Mouse (Mus musculus) forelimb bud, embryonic 11.5 days (tissue): ENCODE data around the gene Hs2st1.

Source experiments
- DNase-seq: peaks from one replicate; pipeline ENCODE4 v3.0.0-alpha.2; 2012; ENCODE audit warnings: low read depth, low spot score

Gene Hs2st1

DNA sequence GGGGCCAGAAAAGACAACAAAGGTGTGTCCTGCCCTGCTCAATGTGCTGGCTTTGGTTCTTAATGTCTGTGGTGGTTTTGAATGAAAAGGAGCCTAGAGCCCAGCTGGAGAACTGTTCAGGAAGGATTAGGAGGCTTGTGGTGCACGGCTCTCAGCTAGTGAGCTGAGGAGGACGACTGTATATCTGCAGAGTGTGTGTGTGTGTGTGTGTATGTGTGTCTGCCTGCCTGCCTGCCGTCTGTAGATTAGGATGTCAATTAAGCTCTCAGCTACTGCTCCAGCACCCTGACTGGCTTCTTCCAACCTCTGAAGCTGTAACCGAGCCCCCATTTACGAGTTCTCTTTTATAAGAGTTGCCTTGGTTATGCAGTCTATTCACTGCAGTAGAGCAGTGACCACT lies 62.1 kb downstream of the Hs2st1 start:
- DNase-seq = no peak

DNA sequence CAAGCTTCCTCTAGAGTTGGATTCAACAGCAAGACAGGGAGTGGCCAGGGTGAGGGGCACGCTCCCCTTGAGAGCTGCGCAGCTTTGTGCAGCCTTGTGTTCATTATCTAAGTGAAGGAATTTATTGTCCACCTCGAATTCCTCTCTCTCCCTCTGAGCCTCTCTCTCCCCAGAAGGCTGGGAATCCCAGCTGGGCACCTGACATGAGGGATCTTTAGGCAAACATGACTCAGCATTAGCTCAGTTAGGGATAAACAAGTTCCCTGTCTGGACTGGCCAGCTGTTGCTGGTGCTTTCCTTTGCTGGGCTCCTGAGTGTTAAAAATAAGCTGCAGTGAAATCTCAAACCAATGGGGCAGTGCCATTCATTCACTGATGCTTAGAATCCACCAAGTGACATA lies 63.8 kb downstream of the Hs2st1 start:
- DNase-seq = peak; percentile 34

GRCm38 (mm10) chr3:144501930-144502329 lies 68.1 kb downstream of the Hs2st1 start:
- DNase-seq = no peak

DNA sequence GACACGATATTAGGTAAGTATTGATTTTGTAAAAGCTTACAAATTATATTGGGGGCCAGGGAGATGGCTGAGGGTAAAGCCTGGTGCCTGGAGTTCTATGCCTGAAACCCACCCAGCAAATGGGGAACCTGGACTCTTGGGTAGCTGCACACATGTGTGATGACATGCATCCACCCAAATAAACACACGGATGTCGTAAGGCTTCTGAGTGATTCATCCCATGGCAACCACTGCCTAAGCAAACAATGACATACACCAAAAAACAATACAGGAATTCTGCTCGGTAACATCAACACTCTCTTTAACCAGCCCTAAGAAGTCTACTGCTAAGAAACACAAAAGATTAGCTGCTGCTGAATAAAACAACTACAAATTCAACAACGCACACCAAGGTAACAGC lies 73.2 kb downstream of the Hs2st1 start:
- no peak for DNase-seq

DNA sequence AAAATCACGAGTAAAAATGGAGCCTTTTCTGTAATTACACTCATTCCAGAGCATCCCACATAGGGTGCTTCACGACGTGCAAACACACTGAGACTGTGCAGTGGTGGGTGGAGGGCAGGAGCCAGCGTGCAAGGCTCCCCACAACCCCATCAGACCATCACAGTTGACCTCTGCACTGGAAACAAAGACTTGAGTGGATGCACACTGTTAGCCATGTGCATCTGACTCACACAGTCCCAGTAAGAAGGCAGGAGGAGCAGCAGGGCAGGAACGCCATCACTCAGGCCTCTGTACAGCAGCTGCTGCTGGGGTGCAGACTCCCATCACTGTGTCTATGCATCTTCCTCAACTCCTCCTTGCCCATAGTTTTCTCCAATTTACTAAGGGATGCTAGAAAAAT lies 75.1 kb downstream of the Hs2st1 start:
- DNase-seq = no peak

GRCm38 (mm10) chr3:144488787-144489186 lies 81.2 kb downstream of the Hs2st1 start:
- DNase-seq = no peak

- no peak for DNase-seq
Observed at GRCm38 (mm10) chr3:144480595-144480994, 89.4 kb downstream of the Hs2st1 start.

DNA sequence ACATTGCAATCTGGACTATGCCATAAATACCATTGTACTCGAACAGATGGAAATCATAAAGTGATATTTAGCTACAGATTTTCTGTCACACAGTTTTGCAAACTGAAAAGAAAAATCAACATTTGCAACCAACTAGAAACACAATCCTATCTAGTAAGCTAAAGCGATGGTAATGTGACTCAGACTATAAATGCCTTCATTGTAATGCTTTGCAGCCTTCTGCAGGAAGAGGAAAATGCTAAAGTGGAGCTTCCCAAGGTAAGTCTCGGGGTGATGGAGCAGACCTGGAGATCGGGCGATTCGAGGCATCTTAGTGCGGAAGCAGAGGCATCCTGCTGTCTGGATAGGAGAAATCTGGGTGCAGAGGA lies 91.6 kb downstream of the Hs2st1 start:
- DNase-seq = no peak

GRCm38 (mm10) chr3:144477707-144478426 lies 92.1 kb downstream of the Hs2st1 start:
- no peak for DNase-seq

DNA sequence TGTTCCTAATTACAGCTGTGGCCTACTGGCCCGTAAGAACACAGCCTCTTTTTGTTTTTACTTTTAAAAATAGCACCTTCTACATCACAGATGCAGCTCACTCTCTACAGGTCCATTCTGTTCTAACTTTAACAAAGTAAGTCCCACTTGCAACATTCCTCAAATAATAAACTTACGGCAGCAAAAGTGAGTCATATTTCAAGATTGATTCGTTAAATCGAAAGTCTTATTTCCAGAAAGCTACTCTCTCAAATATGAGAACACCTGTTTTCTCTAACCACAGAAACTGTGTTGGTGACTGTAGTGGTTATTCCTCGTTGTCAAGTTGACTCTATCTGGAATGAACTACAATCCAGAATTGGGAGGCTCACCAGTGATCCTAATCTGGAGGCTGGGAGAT lies 94.1 kb downstream of the Hs2st1 start:
- no peak for DNase-seq

DNA sequence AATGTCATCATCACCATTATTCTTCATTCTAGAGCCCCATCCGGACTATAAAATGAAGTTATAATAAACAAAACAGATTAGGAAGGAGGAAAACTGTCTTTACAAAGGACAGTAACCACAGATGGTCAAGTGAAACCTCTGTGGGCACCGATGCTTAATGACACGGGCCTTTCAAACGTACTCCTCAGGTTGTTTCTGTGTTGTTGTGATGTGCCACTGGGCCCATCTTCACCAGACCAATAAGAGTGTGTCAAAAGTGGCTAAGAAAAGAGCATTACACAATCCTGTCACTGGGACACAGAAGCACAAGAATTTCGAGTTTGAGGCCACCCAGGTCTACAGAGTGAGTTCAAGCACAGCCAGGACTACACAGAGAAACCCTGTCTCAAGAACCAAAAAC lies 95.3 kb downstream of the Hs2st1 start:
- DNase-seq = no peak

GRCm38 (mm10) chr3:144471954-144472353 lies 98.0 kb downstream of the Hs2st1 start:
- DNase-seq = peak; percentile 7

DNA sequence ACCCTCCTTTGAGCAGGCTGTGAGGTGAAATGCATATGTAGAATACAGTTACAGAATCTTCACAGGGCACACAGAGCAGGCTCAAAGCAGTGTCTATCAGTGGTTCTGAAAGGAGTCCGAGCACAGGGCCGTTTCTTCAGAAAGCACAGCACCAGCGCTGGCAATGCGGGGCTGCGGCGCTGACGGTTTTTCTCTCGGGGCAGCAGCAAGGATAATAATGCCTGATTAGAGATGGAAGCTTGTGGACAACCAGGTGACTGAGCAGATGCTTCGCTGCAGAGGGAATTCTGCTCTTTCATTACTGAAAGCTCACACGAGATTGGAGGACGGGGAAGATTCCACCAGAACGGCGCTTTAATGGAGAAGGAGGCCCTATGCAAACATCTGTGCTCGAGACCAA lies 99.1 kb downstream of the Hs2st1 start:
- no peak for DNase-seq

DNA sequence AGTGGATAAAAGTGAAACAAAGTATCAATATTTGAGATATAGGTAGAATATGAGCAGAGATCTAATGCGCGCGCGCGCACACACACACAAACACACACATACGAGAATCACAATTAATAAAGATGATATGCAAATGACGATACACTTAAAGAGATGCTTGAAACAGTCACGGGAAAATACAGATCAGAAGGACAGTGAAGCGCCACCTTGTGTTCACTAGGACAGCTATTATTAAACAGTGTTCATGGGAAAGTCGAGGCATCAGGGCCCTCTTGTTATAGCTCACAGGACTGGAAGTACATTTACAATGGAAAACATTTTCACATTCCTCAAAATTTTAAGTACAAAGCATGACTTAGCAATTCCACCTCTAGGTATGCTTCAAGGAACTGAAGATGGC lies 102.5 kb downstream of the Hs2st1 start:
- no peak for DNase-seq

- no peak for DNase-seq
Observed at GRCm38 (mm10) chr3:144466108-144466678, 103.8 kb downstream of the Hs2st1 start.

GRCm38 (mm10) chr3:144462679-144463078 lies 107.3 kb downstream of the Hs2st1 start:
- DNase-seq = no peak

GRCm38 (mm10) chr3:144460183-144460788 lies 109.7 kb downstream of the Hs2st1 start:
- no peak for DNase-seq

DNA sequence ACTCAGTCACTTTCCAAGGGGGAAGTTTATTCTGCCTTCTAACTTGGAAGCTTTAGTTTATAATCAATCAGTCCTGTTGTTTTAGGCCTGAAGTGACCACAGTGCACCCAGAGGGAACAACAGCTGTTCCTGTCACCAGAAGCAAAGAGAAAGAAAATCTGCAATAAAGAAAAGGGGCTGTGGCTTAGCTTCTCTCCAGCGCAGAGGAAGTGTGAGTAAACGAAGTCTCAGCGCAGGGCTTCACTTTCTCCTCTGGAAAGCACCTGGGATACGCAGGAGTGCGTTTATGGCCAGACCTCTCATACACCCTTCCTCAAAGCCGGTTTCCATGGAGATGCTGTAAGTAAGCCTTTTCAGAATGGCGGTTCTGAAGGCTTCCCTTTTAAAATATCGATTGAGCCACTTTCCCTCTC lies 110.7 kb downstream of the Hs2st1 start:
- no peak for DNase-seq

DNA sequence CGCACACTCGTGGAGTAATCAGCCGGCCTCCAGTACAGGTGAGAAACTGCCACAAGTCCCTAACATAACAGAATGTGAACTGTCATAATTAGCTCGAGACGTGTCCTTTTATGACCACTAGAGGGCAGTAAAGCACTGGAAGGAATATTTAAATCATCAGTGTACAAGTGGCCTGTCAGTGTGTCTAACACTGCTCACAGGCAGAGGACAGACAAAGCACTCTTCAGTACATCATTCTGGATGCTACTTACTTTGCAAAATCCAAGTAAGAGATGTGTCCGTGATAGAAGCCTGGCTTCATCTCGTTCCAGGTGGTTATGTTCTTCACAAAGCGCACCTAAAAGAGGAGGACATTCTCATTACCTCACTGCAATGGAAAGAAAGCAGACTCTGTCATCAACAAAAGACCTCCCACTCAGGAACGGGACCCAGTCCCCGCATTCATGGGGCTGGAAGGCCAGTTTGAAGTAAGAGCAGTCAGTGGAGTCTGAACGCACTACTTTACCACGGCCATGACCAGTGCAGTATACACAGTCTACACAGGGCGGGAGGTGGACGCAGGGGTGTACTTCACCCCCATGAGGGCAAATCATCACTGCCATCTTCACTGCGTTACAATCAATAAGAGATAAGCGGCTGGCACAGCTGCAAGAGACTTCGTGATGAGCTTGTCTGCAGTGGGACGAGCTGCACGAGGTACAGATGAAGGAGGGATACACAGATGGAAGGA lies 116.1 kb downstream of the Hs2st1 start:
- DNase-seq = peak; percentile 71

DNA sequence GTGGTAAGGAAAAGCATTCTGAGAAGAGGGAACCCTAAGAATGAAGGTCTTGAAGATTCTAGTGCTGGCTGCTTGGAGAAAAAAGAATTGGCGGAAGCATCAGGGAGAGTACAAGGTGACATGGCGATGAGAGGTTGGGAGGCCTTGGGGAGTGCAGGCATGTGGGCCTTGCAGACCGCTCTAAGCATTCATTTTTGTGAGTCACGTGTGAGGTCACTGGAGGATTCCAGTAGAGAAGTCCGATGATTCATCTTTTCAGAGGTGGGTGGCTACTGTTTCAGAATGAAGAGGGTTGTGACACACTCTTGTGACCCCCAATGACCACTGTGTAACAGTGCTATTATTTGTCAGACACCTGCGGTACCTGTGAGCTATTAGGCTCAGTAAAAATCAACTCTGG lies 121.0 kb downstream of the Hs2st1 start:
- DNase-seq = no peak

DNA sequence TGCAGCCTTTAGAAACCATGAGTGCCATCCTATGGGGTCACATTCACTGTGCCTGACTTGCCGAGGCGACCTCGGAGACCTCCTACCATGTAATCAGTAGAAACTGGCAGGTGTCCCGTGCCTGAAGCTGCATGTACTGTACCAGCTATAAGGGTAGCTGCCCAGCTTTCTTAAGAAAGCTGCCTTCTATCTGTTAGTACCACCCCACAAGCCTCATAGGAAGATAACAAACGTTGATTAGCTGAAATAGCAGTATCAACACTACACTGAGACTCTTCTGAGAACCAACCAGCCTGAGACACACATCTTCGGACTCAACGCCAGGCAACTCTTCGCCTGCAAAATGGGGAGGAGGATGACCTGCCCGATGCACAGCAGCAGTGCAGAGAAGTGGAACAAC lies 122.1 kb downstream of the Hs2st1 start:
- no peak for DNase-seq

DNA sequence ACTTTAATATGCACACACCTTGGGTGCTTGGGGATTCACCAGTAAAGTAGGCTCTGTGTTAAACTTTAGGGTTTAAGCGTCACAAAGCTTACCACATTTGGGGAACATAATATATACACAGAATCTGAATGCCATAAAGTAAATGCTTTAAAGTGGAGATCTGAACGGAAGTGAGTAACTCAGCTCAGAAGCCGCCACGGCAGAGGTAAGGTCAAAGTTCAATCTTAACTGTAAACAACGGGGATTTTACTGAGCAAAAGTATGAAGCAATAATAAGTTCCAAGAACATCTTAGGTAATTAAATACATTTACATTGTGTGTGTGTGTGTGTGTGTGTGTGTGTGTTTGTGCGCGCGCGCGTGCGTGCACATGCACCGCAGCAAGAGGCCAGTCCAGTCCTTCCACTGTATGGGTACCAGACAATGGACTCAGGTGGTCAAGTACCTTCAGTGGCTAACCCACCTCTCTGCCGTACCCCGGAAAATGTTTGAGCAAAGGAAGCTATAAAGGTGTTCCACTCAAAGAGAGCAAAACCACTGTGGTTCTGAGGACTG lies 123.8 kb downstream of the Hs2st1 start:
- no peak for DNase-seq
